ENCODE assay signal across 17 mouse cellular contexts in genomic region chr5:141988685-141989084, GRCm38 (mm10).
"Had no signal": no experiment of that assay in that cellular context is flagged by ENCODE, and none has a peak within 500 bp of the region (broad histone marks: within the 10 kb centered on the region; RNA-seq: fewer than 3 reads in every experiment).

No protein-coding gene starts in this region.

- ATAC-seq: inflammation-experienced regulatory T-cells, adult 6 months; intestine, embryonic 16.5 days; liver, embryonic 12.5 days had no signal

- DNase-seq: kidney, adult 18-20 months; kidney, adult 9 months; kidney, postnatal 14 days; kidney, postnatal 4 days; layer of hippocampus, postnatal 36 days; liver; lung, adult 18-20 months; lung, postnatal 10 days; lung, postnatal 36 days; midbrain, embryonic 14.5 days; right cerebral cortex, adult 18-20 months; right cerebral cortex, postnatal 25 days; thymus, adult 18-20 months; thymus, postnatal 36 days had no signal
